Mouse (Mus musculus): ENCODE data around the gene Btbd8.

The Btbd8 gene

GRCm38 (mm10) chr5:107518602-107519001 lies 80.8 kb downstream of the Btbd8 start:
- no peak for DNase-seq (ENCODE audit: low spot score)

GRCm38 (mm10) chr5:107521386-107521785 lies 83.6 kb downstream of the Btbd8 start:
- no peak for DNase-seq (ENCODE audit: low spot score)

- peak; percentile 56 for DNase-seq (ENCODE audit: low spot score)
Measured at GRCm38 (mm10) chr5:107521897-107522296, 84.1 kb downstream of the Btbd8 start.

GRCm38 (mm10) chr5:107524281-107524680 lies 86.5 kb downstream of the Btbd8 start:
- DNase-seq (ENCODE audit: low spot score) = peak; percentile 36

GRCm38 (mm10) chr5:107528856-107529255 lies 91.1 kb downstream of the Btbd8 start:
- DNase-seq (ENCODE audit: low spot score) = no peak

- no peak for DNase-seq (ENCODE audit: low spot score)
Measured at GRCm38 (mm10) chr5:107533590-107533989, 95.8 kb downstream of the Btbd8 start.

- no peak for DNase-seq (ENCODE audit: low spot score)
Measured at GRCm38 (mm10) chr5:107534581-107534980, 96.8 kb downstream of the Btbd8 start, which contains the start of gene 1700028K03Rik. Gene 1700028K03Rik (plus strand): TSS chr5:107534709.

- DNase-seq (ENCODE audit: low spot score) = no peak
Measured at GRCm38 (mm10) chr5:107541696-107542095, 103.9 kb downstream of the Btbd8 start.

GRCm38 (mm10) chr5:107545927-107546326 lies 108.1 kb downstream of the Btbd8 start:
- no peak for DNase-seq (ENCODE audit: low spot score)

GRCm38 (mm10) chr5:107547955-107548354 lies 110.2 kb downstream of the Btbd8 start:
- no peak for DNase-seq (ENCODE audit: low spot score)

GRCm38 (mm10) chr5:107548444-107548843 lies 110.6 kb downstream of the Btbd8 start:
- DNase-seq (ENCODE audit: low spot score) = no peak

- DNase-seq (ENCODE audit: low spot score) = no peak
Measured at GRCm38 (mm10) chr5:107554336-107554735, 116.5 kb downstream of the Btbd8 start.

GRCm38 (mm10) chr5:107556969-107557368 lies 119.2 kb downstream of the Btbd8 start:
- DNase-seq (ENCODE audit: low spot score) = no peak
